Comparison of ENCODE assay signal across 8 mouse cellular contexts in genomic region chr5:24447624-24448298, GRCm38 (mm10). TPM values are rescaled to one million over a fixed set of nuclear protein-coding genes. Genes with fewer than 3 reads are reported as not detected.
DNase-seq lines count a peak whose midpoint lies in the region; ATAC-seq and TF ChIP-seq lines count a peak whose summit lies in the region.

Gene Tmub1 (minus strand): TSS chr5:24447854.

- ATAC-seq in embryonic facial prominence, embryonic 13.5 days (ENCODE audit: insufficient number of reproducible peaks, insufficient read depth, low FRiP score, low TSS enrichment, low read depth) = peak; percentile 38; the same call in 1 of the 2 replicates
- ATAC-seq in limb, embryonic 12.5 days (ENCODE audit: insufficient number of reproducible peaks, insufficient read depth, low FRiP score, low TSS enrichment, low read depth) = peak; percentile 52; the same call in 1 of the 2 replicates
- peak; percentile 62 for ATAC-seq in midbrain, embryonic 14.5 days (ENCODE audit: low FRiP score, low TSS enrichment)

- intact Hi-C loops in heart, adult 2 months (cut with DNase I) = loop anchor here (10.0 kb wide), 1 partner anchor 387 kb away; no protein-coding TSS in a partner anchor

- H3K4me1 ChIP-seq in embryonic facial prominence, embryonic 13.5 days = peaks cover 41% of the 10 kb centered on the region
- H3K4me1 ChIP-seq in heart, adult 2 months (ENCODE audit: control insufficient read depth, insufficient read depth, low read length) = peaks cover 3% of the 10 kb centered on the region; the same call in 1 of the 2 replicates
- H3K4me1 ChIP-seq in limb, embryonic 12.5 days (replicated peaks) = peaks cover 27% of the 10 kb centered on the region
- peaks cover 28% of the 10 kb centered on the region for H3K4me1 ChIP-seq in midbrain, embryonic 14.5 days (ENCODE audit: control insufficient read depth, insufficient read depth, low read length)
- peaks cover 20% of the 10 kb centered on the region for H3K4me1 ChIP-seq in spleen, adult 2 months (ENCODE audit: control insufficient read depth, insufficient read depth, insufficient read length)

- DNase-seq in 3134 (ENCODE audit: extremely low read depth, insufficient read length, low spot score) = peak; percentile 89
- DNase-seq in adrenal gland, postnatal 25 days = peak; percentile 78
- peak; percentile 88 to 89 for DNase-seq in heart, adult 2 months
- peak; percentile 87 to 93 for DNase-seq in kidney, adult 8-10 months
- peak; percentile 87 for DNase-seq in midbrain, embryonic 14.5 days
- DNase-seq in spleen, adult 2 months (ENCODE audit: low read depth in 1 of 2, low spot score in 2 of 2) = peak; percentile 63 to 87

- 2% methylated on average over 34 of the region's 34 CpGs for WGBS in embryonic facial prominence, embryonic 13.5 days
- WGBS in heart, adult 2 months = 3% methylated on average over 34 of the region's 34 CpGs
- 3% methylated on average over 34 of the region's 34 CpGs for WGBS in limb, embryonic 12.5 days
- 2% methylated on average over 34 of the region's 34 CpGs for WGBS in midbrain, embryonic 14.5 days
- 3% methylated on average over 34 of the region's 34 CpGs for WGBS in spleen, adult 2 months

- H3K4me2 ChIP-seq in embryonic facial prominence, embryonic 13.5 days = peak within 1 kb of the TSS; percentile 86
- peak within 1 kb of the TSS; percentile 72 for H3K4me2 ChIP-seq in limb, embryonic 12.5 days
- H3K4me2 ChIP-seq in midbrain, embryonic 14.5 days (ENCODE audit: low read length) = peak within 1 kb of the TSS; percentile 86

- TF ChIP-seq EP300 in heart, adult 2 months (IDR thresholded peaks at IDR 0.05; ENCODE audit: insufficient read depth, low read depth, low read length) = no peak

- H3K9me3 ChIP-seq in embryonic facial prominence, embryonic 13.5 days = no peaks in the 10 kb centered on the region
- H3K9me3 ChIP-seq in limb, embryonic 12.5 days = no peaks in the 10 kb centered on the region
- H3K9me3 ChIP-seq in midbrain, embryonic 14.5 days (ENCODE audit: control insufficient read depth, low read length) = no peaks in the 10 kb centered on the region

- peak within 1 kb of the TSS; percentile 68 for H3K4me3 ChIP-seq in embryonic facial prominence, embryonic 13.5 days
- peak within 1 kb of the TSS; percentile 58 for H3K4me3 ChIP-seq in heart, adult 2 months
- H3K4me3 ChIP-seq in limb, embryonic 12.5 days (replicated peaks) = peak within 1 kb of the TSS; percentile 63
- H3K4me3 ChIP-seq in midbrain, embryonic 14.5 days (replicated peaks; ENCODE audit: low read depth, low read length) = peak within 1 kb of the TSS; percentile 62
- peak within 1 kb of the TSS; percentile 67 for H3K4me3 ChIP-seq in spleen, adult 2 months (ENCODE audit: extremely low read depth, insufficient read depth, insufficient read length)

- peak within 1 kb of the TSS; percentile 71 for H3K9ac ChIP-seq in embryonic facial prominence, embryonic 13.5 days
- H3K9ac ChIP-seq in heart, adult 2 months (ENCODE audit: low read depth, low read length) = peak within 1 kb of the TSS; percentile 79
- peak within 1 kb of the TSS; percentile 60 for H3K9ac ChIP-seq in limb, embryonic 12.5 days (replicated peaks)
- H3K9ac ChIP-seq in midbrain, embryonic 14.5 days (replicated peaks; ENCODE audit: low read length) = peak within 1 kb of the TSS; percentile 69

- H3K27ac ChIP-seq in embryonic facial prominence, embryonic 13.5 days = peak within 1 kb of the TSS; percentile 28; the same call in 1 of the 2 replicates
- peak within 1 kb of the TSS; percentile 81 for H3K27ac ChIP-seq in heart, adult 2 months
- peak within 1 kb of the TSS; percentile 62; the same call in 1 of the 2 replicates for H3K27ac ChIP-seq in limb, embryonic 12.5 days
- H3K27ac ChIP-seq in midbrain, embryonic 14.5 days (replicated peaks; ENCODE audit: low read depth, low read length) = peak within 1 kb of the TSS; percentile 55; the same call in 1 of the 2 replicates
- peak within 1 kb of the TSS; percentile 28; the same call in 1 of the 2 replicates for H3K27ac ChIP-seq in spleen, adult 2 months (ENCODE audit: insufficient read depth, low read length)

- 0 out of 2 replicates have a peak, but pooled peaks cover 4% of the 10 kb centered on the region for H3K27me3 ChIP-seq in embryonic facial prominence, embryonic 13.5 days
- H3K27me3 ChIP-seq in heart, adult 2 months (ENCODE audit: control insufficient read depth, insufficient read depth, low read length) = no peaks in the 10 kb centered on the region
- no peaks in the 10 kb centered on the region for H3K27me3 ChIP-seq in limb, embryonic 12.5 days
- H3K27me3 ChIP-seq in midbrain, embryonic 14.5 days (ENCODE audit: control insufficient read depth, insufficient read depth, low read length) = no peaks in the 10 kb centered on the region
- H3K27me3 ChIP-seq in spleen, adult 2 months (ENCODE audit: control insufficient read depth, insufficient read depth, low read length) = no peaks in the 10 kb centered on the region

- no peak for TF ChIP-seq CTCF in heart, adult 2 months (IDR thresholded peaks at IDR 0.05)
- no peak for TF ChIP-seq CTCF in spleen, adult 2 months (IDR thresholded peaks at IDR 0.05; ENCODE audit: extremely low read depth, insufficient read depth, insufficient read length, insufficient replicate concordance)

- peaks cover 11% of the 10 kb centered on the region; the same call in 1 of the 2 replicates for H3K36me3 ChIP-seq in embryonic facial prominence, embryonic 13.5 days
- no peaks in the 10 kb centered on the region for H3K36me3 ChIP-seq in heart, adult 2 months (ENCODE audit: control insufficient read depth, insufficient read depth, low read length)
- H3K36me3 ChIP-seq in limb, embryonic 12.5 days = peaks cover 19% of the 10 kb centered on the region
- 0 out of 2 replicates have a peak, but pooled peaks cover 10% of the 10 kb centered on the region for H3K36me3 ChIP-seq in midbrain, embryonic 14.5 days (ENCODE audit: control insufficient read depth, insufficient read depth, low read length)
- H3K36me3 ChIP-seq in spleen, adult 2 months (ENCODE audit: control insufficient read depth, insufficient read depth, low read length) = peaks cover 7% of the 10 kb centered on the region

- 0 out of 2 replicates have a peak, but pooled peaks have one; percentile 25 for TF ChIP-seq POLR2A in heart, adult 2 months (IDR thresholded peaks at IDR 0.05; ENCODE audit: insufficient read depth, low read depth, low read length)
- peak; percentile 20; the same call in 1 of the 2 replicates for TF ChIP-seq POLR2A in spleen, adult 2 months (IDR thresholded peaks at IDR 0.05; ENCODE audit: low read depth, low read length)

- no peaks in the 10 kb centered on the region for H3K79me2 ChIP-seq in heart, adult 2 months (replicated peaks; ENCODE audit: control insufficient read depth, insufficient read depth, low read length)

RNA-seq across cellular contexts. Expression of gene Tmub1, which starts in this region (rescaled TPM):
- total RNA-seq in adrenal gland, postnatal 25 days (2021) = 12.5 and 16.8 TPM in 2 replicates
- 20.2 and 22.8 TPM in 2 replicates for polyA plus RNA-seq in embryonic facial prominence, embryonic 13.5 days (2015; fragmentation: Nextera tagmentation; extraction: Ambion mirVana)
- total RNA-seq in heart, adult 2 months (2021) = 10 to 100 TPM; 10.4 to 13.9 TPM
- polyA plus RNA-seq in heart, adult 2 months (2012; rRNA removed) = 28.5 and 34.0 TPM in 2 replicates
- 21.0 and 21.8 TPM in 2 replicates for polyA plus RNA-seq in limb, embryonic 12.5 days (2016; fragmentation: Nextera tagmentation; extraction: Ambion mirVana)
- polyA plus RNA-seq in midbrain, embryonic 14.5 days (2014; fragmentation: Nextera tagmentation; extraction: Ambion mirVana) = 51.0 and 64.1 TPM in 2 replicates
- polyA plus RNA-seq in spleen, adult 2 months (2012; rRNA removed) = 61.2 and 77.4 TPM in 2 replicates

Comparison
In these comparisons a context has a peak if more than half of its experiments do, and no peak if none do; other contexts are left out.
1. Peak in every context shown above with its lines: DNase-seq, ATAC-seq, H3K4me3 ChIP-seq and H3K27ac ChIP-seq.
2. H3K27ac ChIP-seq: peak in every context shown above with its lines; median percentile 81 in heart, adult 2 months; 62 in limb, embryonic 12.5 days; 55 in midbrain, embryonic 14.5 days; 28 in embryonic facial prominence, embryonic 13.5 days; 28 in spleen, adult 2 months.